Mouse (Mus musculus) gastrocnemius, postnatal 36 days (tissue): ENCODE measurements at regions not wholly inside any gene's neighbourhood (a gene's known extent, or its start where the extent isn't known, plus 50 kb on each side); places are given as distances from the start of the nearest gene placed in this dataset.
A peak's percentile ranks its signal among the peaks of the same experiment; 100 is the strongest.
"Not testable (repeated sequence)": the region's sequence is repeated elsewhere in the genome, so short reads cannot be mapped to it uniquely, and the experiment has no call there.

Experiments
- DNase-seq, 2 experiments: peaks; one replicate each; pipeline ENCODE4 v3.0.0; 2022
- intact Hi-C: fragments of 180-260 bp; cut with DNase I; formaldehyde crosslinking; loops from one replicate; pipeline ENCODE4 v1.15.1; 2025

GRCm38 (mm10) chr14:47920638-47921347, 199.8 kb upstream of the Peli2 start:
- intact Hi-C loops, result no loop called here
- DNase-seq, result no peak

GRCm38 (mm10) chr14:47921811-47922277, 198.8 kb upstream of the Peli2 start:
- DNase-seq, result no peak
- intact Hi-C loops, result no loop called here

DNA sequence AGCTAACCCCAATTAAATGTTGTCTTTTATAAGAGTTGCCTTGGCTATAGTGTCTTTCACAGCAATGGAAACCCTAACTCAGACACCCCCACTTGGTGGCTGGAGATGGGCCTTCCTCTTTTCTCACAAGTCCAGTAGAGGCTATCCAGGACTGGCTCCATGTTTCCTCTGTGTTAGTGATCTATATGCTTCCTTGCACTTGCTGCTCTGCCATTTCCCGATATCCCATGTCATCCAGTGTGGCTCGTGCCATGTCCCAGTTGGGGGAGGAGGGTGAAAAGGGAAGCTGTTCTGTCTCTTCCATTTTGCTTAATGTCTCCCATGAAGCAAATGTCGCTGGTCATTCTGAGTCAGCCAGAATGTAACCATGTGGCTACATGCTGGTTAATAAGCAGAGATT, 194.2 kb upstream of the Peli2 start:
- intact Hi-C loops, result no loop called here
- no peak for DNase-seq

GRCm38 (mm10) chr14:47935401-47935800, 185.2 kb upstream of the Peli2 start:
- intact Hi-C loops, result no loop called here
- DNase-seq, result no peak

- intact Hi-C loops, result no loop called here
- no peak for DNase-seq
Observed at GRCm38 (mm10) chr14:47937081-47937651, 183.5 kb upstream of the Peli2 start.

DNA sequence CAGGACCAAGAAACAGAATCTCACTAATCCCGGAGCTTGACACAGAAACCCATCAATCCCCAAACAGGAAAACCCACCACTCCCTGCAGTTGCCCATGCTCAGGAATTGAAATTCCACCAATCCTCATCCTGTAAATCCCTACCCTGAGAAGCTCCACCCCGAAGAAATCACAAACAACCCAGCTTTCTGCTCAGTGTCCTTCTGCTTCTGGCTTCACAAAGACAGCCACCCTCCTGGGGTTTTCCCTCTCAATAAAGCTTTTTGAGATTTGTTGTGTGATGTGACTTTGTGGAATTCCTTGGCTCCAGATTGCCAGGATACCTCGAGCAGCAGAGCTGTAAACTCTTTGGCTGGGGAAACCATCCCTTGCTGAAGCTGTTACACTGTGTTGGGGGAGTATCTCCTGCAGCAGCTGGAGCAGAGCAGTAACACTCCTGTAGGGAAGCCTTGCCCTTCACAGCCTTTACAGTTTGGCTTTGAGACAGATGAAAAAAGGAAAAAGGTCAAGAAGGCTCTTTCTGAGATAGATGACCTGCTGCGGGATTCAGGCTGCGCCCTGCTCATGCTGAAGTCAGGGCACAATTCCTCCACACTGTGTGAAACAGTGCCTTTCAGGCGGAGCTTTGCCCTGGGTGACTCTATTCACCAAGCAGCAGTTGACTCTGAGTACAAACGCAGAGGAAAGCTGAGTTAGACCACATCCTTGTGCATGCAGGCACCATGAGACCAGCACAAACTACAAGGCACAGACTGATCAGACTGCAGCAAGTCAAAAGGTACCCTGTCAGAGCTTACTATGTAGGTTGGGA, 180.6 kb upstream of the Peli2 start:
- intact Hi-C loops, result no loop called here
- no peak for DNase-seq

DNA sequence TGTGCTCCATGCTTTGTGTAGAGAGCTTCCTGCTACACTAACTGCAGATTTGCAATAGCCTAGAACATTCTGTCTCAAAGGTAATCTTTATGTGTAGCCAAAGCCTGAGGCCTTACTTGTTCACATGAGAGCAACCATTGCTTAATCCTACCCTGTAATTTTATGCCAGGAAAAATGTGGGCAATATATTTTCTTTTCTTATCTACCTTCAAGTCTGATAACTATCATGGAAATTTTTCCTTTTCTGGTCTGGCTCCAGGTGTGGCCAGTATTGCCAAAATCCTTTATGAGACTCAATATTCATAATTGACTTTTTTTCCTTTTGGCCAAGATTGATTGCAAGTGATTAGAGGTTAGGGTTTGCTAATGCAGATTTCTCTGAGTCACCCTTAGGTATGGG, 178.0 kb upstream of the Peli2 start:
- intact Hi-C loops, result no loop called here
- DNase-seq, result no peak

DNA sequence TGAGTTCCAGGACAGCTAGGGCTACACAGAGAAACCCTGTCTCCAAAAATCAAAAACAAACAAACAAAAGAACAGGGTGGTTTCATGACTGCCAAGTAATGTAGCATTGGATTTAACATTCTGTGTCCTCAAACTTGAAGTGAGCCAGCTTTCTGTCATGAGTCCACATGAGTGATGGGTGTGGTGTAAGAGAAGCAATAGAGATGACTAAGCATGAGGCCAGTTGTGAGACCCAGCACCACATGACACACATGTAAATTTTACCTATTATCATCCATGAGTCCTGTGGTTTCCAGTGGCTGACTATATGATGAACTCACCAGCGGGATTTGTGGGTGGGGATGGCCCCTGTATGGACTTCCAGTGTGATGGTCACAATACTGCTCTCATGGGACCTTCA, 176.0 kb upstream of the Peli2 start:
- no peak for DNase-seq
- intact Hi-C loops, result no loop called here

DNA sequence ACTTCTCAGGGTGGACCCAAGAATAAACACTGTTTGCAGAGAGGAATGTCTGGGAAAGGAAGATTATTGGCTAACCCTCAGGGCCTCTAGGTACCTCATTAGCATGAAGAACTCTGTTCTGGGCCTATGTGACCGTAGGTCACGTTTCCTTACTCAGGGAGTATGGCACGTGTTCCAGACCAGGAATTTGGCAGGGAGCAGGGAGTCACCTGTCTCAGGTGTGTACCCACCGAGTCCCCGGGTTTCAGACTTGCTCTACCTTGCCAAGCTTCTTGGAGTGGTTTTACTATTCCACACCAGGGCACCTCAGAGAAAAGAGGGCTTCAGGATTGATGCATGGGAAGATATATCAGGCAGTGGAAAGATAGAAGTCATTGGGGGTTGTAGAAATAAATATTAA, 169.6 kb upstream of the Peli2 start:
- no peak for DNase-seq
- intact Hi-C loops, result no loop called here

DNA sequence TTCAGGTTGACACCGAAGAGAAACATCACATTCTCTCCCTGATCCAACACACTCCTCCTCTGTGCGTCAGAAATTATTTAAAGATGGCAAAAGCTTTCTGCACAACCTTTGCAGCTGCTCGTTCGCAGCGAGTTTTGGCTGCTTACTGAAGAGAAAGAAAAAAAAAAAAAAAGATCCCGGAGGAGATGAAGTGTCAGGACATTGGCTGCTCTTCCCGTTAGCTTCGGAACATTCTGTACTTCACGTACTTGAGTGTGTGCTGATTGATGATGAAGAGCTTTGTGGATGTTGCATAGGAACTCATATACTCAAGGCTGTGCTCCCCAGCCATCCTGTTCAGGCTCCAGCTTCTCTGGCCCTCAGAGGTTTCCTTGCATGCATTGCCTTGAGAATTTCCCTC, 162.5 kb upstream of the Peli2 start:
- intact Hi-C loops, result no loop called here
- peak in 1 of 2 experiments; percentile 5 for DNase-seq

- no peak for DNase-seq
- intact Hi-C loops, result no loop called here
Observed at GRCm38 (mm10) chr14:47959366-47960280, 161.0 kb upstream of the Peli2 start.

- intact Hi-C loops, result not testable (repeated sequence)
Observed at GRCm38 (mm10) chr14:47964806-47965205, 155.8 kb upstream of the Peli2 start.

GRCm38 (mm10) chr14:47969871-47970270, 150.8 kb upstream of the Peli2 start:
- DNase-seq, result no peak
- intact Hi-C loops, result no loop called here

More at GRCm38 (mm10) chr14:47964806-47965205, 155.8 kb upstream of the Peli2 start:
- DNase-seq, result not testable (repeated sequence)

DNA sequence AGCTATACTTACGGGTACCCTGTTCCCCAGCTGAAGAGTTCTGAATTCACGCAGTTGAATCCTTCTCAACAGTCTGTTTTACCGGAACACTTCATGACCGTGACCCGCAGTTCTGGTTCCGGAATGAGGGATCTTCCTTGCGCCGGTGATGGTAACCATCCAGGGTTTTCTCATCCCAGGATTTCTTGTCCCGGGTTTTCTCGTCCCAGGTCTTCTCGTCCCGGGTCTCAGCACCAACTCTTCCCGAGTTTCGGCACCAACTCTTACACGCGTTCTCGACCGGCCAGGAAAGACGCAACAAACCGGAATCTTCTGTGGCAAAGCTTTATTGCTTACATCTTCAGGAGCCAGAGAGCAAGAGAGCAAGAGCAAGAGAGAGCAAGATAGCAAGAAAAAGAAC, 147.5 kb upstream of the Peli2 start:
- DNase-seq, intact Hi-C loops: not testable (repeated sequence)

GRCm38 (mm10) chr14:47982993-47983740, 137.5 kb upstream of the Peli2 start:
- intact Hi-C loops, result no loop called here
- no peak for DNase-seq

DNA sequence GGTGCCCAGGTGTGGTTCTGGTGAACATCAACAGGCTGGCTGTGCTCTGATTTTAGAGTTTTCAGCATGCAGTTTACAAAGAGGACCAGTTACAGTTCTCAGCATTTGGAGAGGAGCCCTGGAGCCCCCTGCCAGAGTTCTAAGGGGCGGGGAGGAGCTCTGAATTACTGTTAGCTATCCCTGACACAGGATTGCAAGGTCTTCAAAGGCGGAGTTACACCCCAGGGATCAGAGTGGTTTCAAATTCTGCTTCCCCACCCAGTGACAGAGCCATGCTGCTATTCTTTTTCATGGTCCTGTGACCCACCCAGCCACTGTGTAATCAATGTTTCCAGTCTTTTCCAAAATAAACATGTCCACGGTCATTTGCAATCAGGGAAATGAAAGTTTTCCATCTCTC, 134.1 kb upstream of the Peli2 start:
- peak; percentile 22 to 52 for DNase-seq
- intact Hi-C loops, result no loop called here

DNA sequence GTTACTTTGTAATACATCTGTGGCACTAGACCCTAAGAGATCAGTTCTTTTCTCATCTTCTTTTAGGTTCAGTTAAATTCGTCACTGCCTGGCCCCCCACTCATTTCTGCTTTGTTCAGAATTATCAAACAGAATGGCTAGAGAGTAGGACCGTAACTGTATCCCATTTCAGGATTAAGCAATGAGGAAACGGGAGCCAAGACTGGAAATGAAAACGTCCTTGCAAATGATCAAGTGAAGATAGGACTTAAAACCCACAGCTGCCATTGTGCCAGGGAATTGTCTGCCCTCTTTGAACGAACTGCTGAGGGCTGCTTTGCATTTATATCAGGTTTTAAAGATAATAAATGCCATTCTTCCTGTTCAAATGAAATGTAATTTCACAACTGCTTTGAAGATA, 133.7 kb upstream of the Peli2 start:
- intact Hi-C loops, result no loop called here
- DNase-seq, result no peak

- intact Hi-C loops, result no loop called here
- peak in 1 of 2 experiments; percentile 47 for DNase-seq
Observed at GRCm38 (mm10) chr14:47987392-47988075, 133.1 kb upstream of the Peli2 start.

- intact Hi-C loops, result no loop called here
- DNase-seq, result no peak
Observed at GRCm38 (mm10) chr14:47988131-47988530, 132.5 kb upstream of the Peli2 start.
